26 mouse cellular contexts compared by ENCODE assay signal in genomic region chr11:6636150-6636549, GRCm38 (mm10). TPM values are rescaled to one million over a fixed set of nuclear protein-coding genes. Genes with fewer than 3 reads are reported as not detected.
DNase-seq lines count a peak whose midpoint lies in the region; ATAC-seq and TF ChIP-seq lines count a peak whose summit lies in the region.
"Had no signal": no experiment of that assay in that cellular context is flagged by ENCODE, and none has a peak within 500 bp of the region (broad histone marks: within the 10 kb centered on the region; RNA-seq: fewer than 3 reads in every experiment).

No protein-coding gene starts in this region.

- WGBS in liver, embryonic 12.5 days (ENCODE audit: insufficient replicate concordance): 55% methylated on average over 8 of the region's 8 CpGs

- no peak overlapping the region for H3K4me2 ChIP-seq in liver, embryonic 12.5 days
- H3K4me2 ChIP-seq: hindbrain, embryonic 15.5 days; stomach, embryonic 15.5 days had no signal

- no peaks in the 10 kb centered on the region for H3K36me3 ChIP-seq in liver, embryonic 12.5 days
- no peaks in the 10 kb centered on the region for H3K36me3 ChIP-seq in E14TG2a.4 (ENCODE audit: insufficient read depth, low read length)
- H3K36me3 ChIP-seq: embryonic facial prominence, embryonic 10.5 days; heart, embryonic 10.5 days; hindbrain, embryonic 15.5 days; stomach, embryonic 15.5 days had no signal

- no peak overlapping the region for H3K27ac ChIP-seq in liver, embryonic 12.5 days
- H3K27ac ChIP-seq: embryonic facial prominence, embryonic 10.5 days; heart, embryonic 10.5 days; hindbrain, embryonic 15.5 days; macrophage; stomach, embryonic 15.5 days had no signal

- no peak overlapping the region for H3K9ac ChIP-seq in liver, embryonic 12.5 days
- H3K9ac ChIP-seq: hindbrain, embryonic 15.5 days; stomach, embryonic 15.5 days had no signal

- no peaks in the 10 kb centered on the region for H3K4me1 ChIP-seq in liver, embryonic 12.5 days
- H3K4me1 ChIP-seq in E14TG2a.4 (replicated peaks; ENCODE audit: low read depth, low read length): no peaks in the 10 kb centered on the region
- H3K4me1 ChIP-seq: embryonic facial prominence, embryonic 10.5 days; heart, embryonic 10.5 days; hindbrain, embryonic 15.5 days; stomach, embryonic 15.5 days had no signal

- intact Hi-C loops in gastrocnemius, postnatal 14 days (cut with DNase I; ENCODE audit: low total_unique reads): no loop called here

- no peaks in the 10 kb centered on the region for H3K9me3 ChIP-seq in liver, embryonic 12.5 days (replicated peaks)
- H3K9me3 ChIP-seq in E14TG2a.4 (ENCODE audit: low read length): no peaks in the 10 kb centered on the region
- H3K9me3 ChIP-seq: embryonic facial prominence, embryonic 10.5 days; heart, embryonic 10.5 days; hindbrain, embryonic 15.5 days; stomach, embryonic 15.5 days had no signal

- peak; percentile 13; the same call in 1 of the 2 replicates for TF ChIP-seq CTCF in E14TG2a.4 (conservative IDR thresholded peaks at IDR 0.05; ENCODE audit: low read length)

- no peaks in the 10 kb centered on the region; the same call in 1 of the 2 replicates for H3K27me3 ChIP-seq in liver, embryonic 12.5 days (replicated peaks)
- no peaks in the 10 kb centered on the region for H3K27me3 ChIP-seq in E14TG2a.4 (ENCODE audit: insufficient read depth, low read length)
- H3K27me3 ChIP-seq: hindbrain, embryonic 15.5 days; stomach, embryonic 15.5 days had no signal

- H3K4me3 ChIP-seq in liver, embryonic 12.5 days: no peak overlapping the region
- H3K4me3 ChIP-seq in E14TG2a.4 (replicated peaks; ENCODE audit: low read length): no peak overlapping the region
- H3K4me3 ChIP-seq: embryonic facial prominence, embryonic 10.5 days; erythroblast, embryonic 14.5 days; heart, embryonic 10.5 days; hindbrain, embryonic 15.5 days; stomach, embryonic 15.5 days had no signal

- no peak for ATAC-seq in liver, embryonic 12.5 days
- ATAC-seq in granulocyte monocyte progenitor cell, adult 5-6 weeks (replicated peaks; ENCODE audit: poor library complexity, severe bottlenecking): peak; percentile 55; the same call in 1 of the 2 replicates

- DNase-seq in liver: peak; percentile 32
- DNase-seq in thymus, postnatal 0 days (ENCODE audit: low spot score): peak; percentile 29
- no peak for DNase-seq in cerebellum, adult 9-10 months
- no peak for DNase-seq in right cerebral cortex, postnatal 10 days (ENCODE audit: low spot score in 2 of 2)
- no peak for DNase-seq in gastrocnemius, postnatal 14 days
- DNase-seq: adrenal gland, postnatal 10 days; cerebellum, adult 9-11 months; gastrocnemius, postnatal 10 days; heart, postnatal 14 days; kidney, adult 18-20 months; kidney, postnatal 25 days; midbrain, embryonic 14.5 days; right cerebral cortex, postnatal 4 days had no signal

RNA-seq across cellular contexts. Expression of gene Wap, which starts 2.3 kb away (rescaled TPM):
- polyA plus RNA-seq in liver, embryonic 12.5 days (2016; fragmentation: Nextera tagmentation; extraction: Ambion mirVana): not detected in 2 replicates
- not detected in 2 replicates for total RNA-seq in granulocyte monocyte progenitor cell, adult 5-6 weeks (2014; fragmentation: Nextera tagmentation)
- not detected in 2 replicates for total RNA-seq in granulocyte monocyte progenitor cell, adult 5-6 weeks (2017)
- polyA plus RNA-seq in thymus, postnatal 0 days (2015; fragmentation: Nextera tagmentation; extraction: Ambion mirVana): 0.29 and 0.53 TPM in 2 replicates
- not detected for total RNA-seq in gastrocnemius, postnatal 14 days (2021)
- total RNA-seq: adrenal gland, postnatal 10 days; gastrocnemius, postnatal 10 days; heart, postnatal 14 days; layer of hippocampus, postnatal 14 days; left cerebral cortex, postnatal 25 days had no signal
- polyA plus RNA-seq: embryonic facial prominence, embryonic 10.5 days; erythroblast, embryonic 14.5 days; heart, embryonic 10.5 days; hindbrain, embryonic 15.5 days; liver, embryonic 16.5 days; macrophage; midbrain, embryonic 14.5 days; neural tube, embryonic 11.5 days; stomach, embryonic 15.5 days had no signal

RNA-seq across cellular contexts. Expression of gene Tbrg4, which starts 10.3 kb away (rescaled TPM):
- polyA plus RNA-seq in liver, embryonic 12.5 days (2016; fragmentation: Nextera tagmentation; extraction: Ambion mirVana): 69.3 TPM in 2 replicates
- 98.2 and 101 TPM in 2 replicates for total RNA-seq in granulocyte monocyte progenitor cell, adult 5-6 weeks (2014; fragmentation: Nextera tagmentation)
- total RNA-seq in granulocyte monocyte progenitor cell, adult 5-6 weeks (2017): 35.0 and 39.1 TPM in 2 replicates
- polyA plus RNA-seq in thymus, postnatal 0 days (2015; fragmentation: Nextera tagmentation; extraction: Ambion mirVana): 41.6 and 43.4 TPM in 2 replicates
- total RNA-seq in gastrocnemius, postnatal 14 days (2021): 10 to 100 TPM; 63.5 to 64.6 TPM

RNA-seq across cellular contexts. Expression of gene Ramp3, which starts 22.2 kb away (rescaled TPM):
- polyA plus RNA-seq in liver, embryonic 12.5 days (2016; fragmentation: Nextera tagmentation; extraction: Ambion mirVana): 0.23 and 0.49 TPM in 2 replicates
- total RNA-seq in granulocyte monocyte progenitor cell, adult 5-6 weeks (2014; fragmentation: Nextera tagmentation): not detected in 2 replicates
- total RNA-seq in granulocyte monocyte progenitor cell, adult 5-6 weeks (2017): not detected in 2 replicates
- 14.8 and 18.4 TPM in 2 replicates for polyA plus RNA-seq in thymus, postnatal 0 days (2015; fragmentation: Nextera tagmentation; extraction: Ambion mirVana)
- under 1 TPM; 0.38 to 0.68 TPM for total RNA-seq in gastrocnemius, postnatal 14 days (2021)
- polyA plus RNA-seq: erythroblast, embryonic 14.5 days had no signal

RNA-seq across cellular contexts. Expression of gene Nacad, which starts 30.3 kb away (rescaled TPM):
- polyA plus RNA-seq in liver, embryonic 12.5 days (2016; fragmentation: Nextera tagmentation; extraction: Ambion mirVana): 6.4 and 7.5 TPM in 2 replicates
- not detected in 2 replicates for total RNA-seq in granulocyte monocyte progenitor cell, adult 5-6 weeks (2014; fragmentation: Nextera tagmentation)
- total RNA-seq in granulocyte monocyte progenitor cell, adult 5-6 weeks (2017): not detected in 2 replicates
- 0.26 and 0.33 TPM in 2 replicates for polyA plus RNA-seq in thymus, postnatal 0 days (2015; fragmentation: Nextera tagmentation; extraction: Ambion mirVana)
- under 1 TPM; 0.18 to 0.82 TPM for total RNA-seq in gastrocnemius, postnatal 14 days (2021)
- polyA plus RNA-seq: macrophage had no signal

Comparison
In these comparisons a context has a peak if more than half of its experiments do, and no peak if none do; other contexts are left out.
1. DNase-seq: peak in liver (single experiment) and thymus, postnatal 0 days (single experiment); none in cerebellum, adult 9-10 months (single experiment), right cerebral cortex, postnatal 10 days (0 of 2) and gastrocnemius, postnatal 14 days (single experiment).